Mouse (Mus musculus) cerebellum, adult 2 months (tissue): Measurements from ENCODE around the gene Nubp1.

Experiments
- CTCF ChIP-seq: fragments of 200-500 bp; IDR thresholded peaks from 2 replicates; pipeline ENCODE4 v1.5.1; 2011; ENCODE audit warnings: low read depth, mild to moderate bottlenecking, control low read depth, low read length, moderate library complexity, borderline replicate concordance; ENCODE audit not compliant: insufficient read depth
- POLR2A ChIP-seq: fragments of 200-500 bp; IDR thresholded peaks from 2 replicates; pipeline ENCODE4 v1.6.1; 2011; ENCODE audit warnings: low read length, control low read depth, borderline replicate concordance; ENCODE audit not compliant: insufficient read depth

- TF ChIP-seq CTCF (no peak), POLR2A (no peak)
Measured at GRCm38 (mm10) chr16:10465011-10465681, 53.4 kb downstream of the Nubp1 start.
